Mouse (Mus musculus): Measurements from ENCODE around the gene Dchs2. TPM values are rescaled to one million over a fixed set of nuclear protein-coding genes. Genes with fewer than 3 reads are reported as not detected.

The Dchs2 gene
- polyA plus RNA-seq, 1 experiment = not detected

- Histone ChIP-seq H3K4me1 (ENCODE audit: control insufficient read depth, insufficient read depth, low read length) (no peaks in the 10 kb centered on the region), H3K4me3 (ENCODE audit: insufficient read depth, low read length) (no peak overlapping the region), H3K27ac (ENCODE audit: insufficient read depth, low read depth, low read length) (no peak overlapping the region)
- TF ChIP-seq CTCF (IDR thresholded peaks at IDR 0.05; ENCODE audit: low read depth, low read length) (no peak), POLR2A (IDR thresholded peaks at IDR 0.05; ENCODE audit: borderline replicate concordance, low read depth, low read length) (no peak)
These were observed 19.7 kb downstream of the Dchs2 start for GRCm38 (mm10) chr3:83147273-83148054.

GRCm38 (mm10) chr3:83148055-83148447, 20.3 kb downstream of the Dchs2 start:
- no peak overlapping the region for H3K27ac ChIP-seq (ENCODE audit: insufficient read depth, low read depth, low read length)
- no peaks in the 10 kb centered on the region for H3K4me1 ChIP-seq (ENCODE audit: control insufficient read depth, insufficient read depth, low read length)
- no peak for TF ChIP-seq POLR2A (IDR thresholded peaks at IDR 0.05; ENCODE audit: borderline replicate concordance, low read depth, low read length)
- TF ChIP-seq CTCF (IDR thresholded peaks at IDR 0.05; ENCODE audit: low read depth, low read length) = no peak
- no peak overlapping the region for H3K4me3 ChIP-seq (ENCODE audit: insufficient read depth, low read length)

GRCm38 (mm10) chr3:83148508-83148907, 20.8 kb downstream of the Dchs2 start:
- Histone ChIP-seq H3K4me3 (ENCODE audit: insufficient read depth, low read length) (no peak overlapping the region), H3K27ac (ENCODE audit: insufficient read depth, low read depth, low read length) (no peak overlapping the region), H3K4me1 (ENCODE audit: control insufficient read depth, insufficient read depth, low read length) (no peaks in the 10 kb centered on the region)
- TF ChIP-seq POLR2A (IDR thresholded peaks at IDR 0.05; ENCODE audit: borderline replicate concordance, low read depth, low read length) = no peak
- TF ChIP-seq CTCF (IDR thresholded peaks at IDR 0.05; ENCODE audit: low read depth, low read length) = no peak

GRCm38 (mm10) chr3:83155600-83155999, 27.9 kb downstream of the Dchs2 start:
- Histone ChIP-seq H3K4me1 (ENCODE audit: control insufficient read depth, insufficient read depth, low read length) (no peaks in the 10 kb centered on the region), H3K4me3 (ENCODE audit: insufficient read depth, low read length) (no peak overlapping the region), H3K27ac (ENCODE audit: insufficient read depth, low read depth, low read length) (no peak overlapping the region)
- no peak for TF ChIP-seq CTCF (IDR thresholded peaks at IDR 0.05; ENCODE audit: low read depth, low read length)
- no peak for TF ChIP-seq POLR2A (IDR thresholded peaks at IDR 0.05; ENCODE audit: borderline replicate concordance, low read depth, low read length)

- H3K27ac ChIP-seq (ENCODE audit: insufficient read depth, low read depth, low read length) = no peak overlapping the region
- H3K4me1 ChIP-seq (ENCODE audit: control insufficient read depth, insufficient read depth, low read length) = no peaks in the 10 kb centered on the region
- TF ChIP-seq CTCF (IDR thresholded peaks at IDR 0.05; ENCODE audit: low read depth, low read length) (no peak), POLR2A (IDR thresholded peaks at IDR 0.05; ENCODE audit: borderline replicate concordance, low read depth, low read length) (no peak)
- H3K4me3 ChIP-seq (ENCODE audit: insufficient read depth, low read length) = no peak overlapping the region
These were observed 28.4 kb downstream of the Dchs2 start for GRCm38 (mm10) chr3:83156165-83156564.

- H3K27ac ChIP-seq (ENCODE audit: insufficient read depth, low read depth, low read length) = no peak overlapping the region
- H3K4me1 ChIP-seq (ENCODE audit: control insufficient read depth, insufficient read depth, low read length) = no peaks in the 10 kb centered on the region
- no peak overlapping the region for H3K4me3 ChIP-seq (ENCODE audit: insufficient read depth, low read length)
- TF ChIP-seq CTCF (IDR thresholded peaks at IDR 0.05; ENCODE audit: low read depth, low read length) (no peak), POLR2A (IDR thresholded peaks at IDR 0.05; ENCODE audit: borderline replicate concordance, low read depth, low read length) (no peak)
These were observed 33.9 kb downstream of the Dchs2 start for GRCm38 (mm10) chr3:83161542-83162231.

GRCm38 (mm10) chr3:83163676-83164075, 35.9 kb downstream of the Dchs2 start:
- no peak overlapping the region for H3K4me3 ChIP-seq (ENCODE audit: insufficient read depth, low read length)
- TF ChIP-seq POLR2A (IDR thresholded peaks at IDR 0.05; ENCODE audit: borderline replicate concordance, low read depth, low read length) = no peak
- no peak for TF ChIP-seq CTCF (IDR thresholded peaks at IDR 0.05; ENCODE audit: low read depth, low read length)
- no peaks in the 10 kb centered on the region for H3K4me1 ChIP-seq (ENCODE audit: control insufficient read depth, insufficient read depth, low read length)
- H3K27ac ChIP-seq (ENCODE audit: insufficient read depth, low read depth, low read length) = no peak overlapping the region

- no peak for TF ChIP-seq CTCF (IDR thresholded peaks at IDR 0.05; ENCODE audit: low read depth, low read length)
- no peak for TF ChIP-seq POLR2A (IDR thresholded peaks at IDR 0.05; ENCODE audit: borderline replicate concordance, low read depth, low read length)
These were observed 57.8 kb downstream of the Dchs2 start for GRCm38 (mm10) chr3:83185527-83185926.

GRCm38 (mm10) chr3:83191271-83191670, 63.5 kb downstream of the Dchs2 start:
- no peaks in the 10 kb centered on the region for H3K4me1 ChIP-seq (ENCODE audit: control insufficient read depth, insufficient read depth, low read length)
- no peak overlapping the region for H3K4me3 ChIP-seq (ENCODE audit: insufficient read depth, low read length)
- TF ChIP-seq POLR2A (IDR thresholded peaks at IDR 0.05; ENCODE audit: borderline replicate concordance, low read depth, low read length) (no peak), CTCF (IDR thresholded peaks at IDR 0.05; ENCODE audit: low read depth, low read length) (no peak)
- H3K27ac ChIP-seq (ENCODE audit: insufficient read depth, low read depth, low read length) = no peak overlapping the region

More at GRCm38 (mm10) chr3:83185527-83185926, 57.8 kb downstream of the Dchs2 start:
- Histone ChIP-seq H3K27ac (ENCODE audit: insufficient read depth, low read depth, low read length) (no peak overlapping the region), H3K4me1 (ENCODE audit: control insufficient read depth, insufficient read depth, low read length) (no peaks in the 10 kb centered on the region), H3K4me3 (ENCODE audit: insufficient read depth, low read length) (no peak overlapping the region)

GRCm38 (mm10) chr3:83192401-83192800, 64.7 kb downstream of the Dchs2 start:
- H3K4me3 ChIP-seq (ENCODE audit: insufficient read depth, low read length) = no peak overlapping the region
- H3K4me1 ChIP-seq (ENCODE audit: control insufficient read depth, insufficient read depth, low read length) = no peaks in the 10 kb centered on the region
- no peak overlapping the region for H3K27ac ChIP-seq (ENCODE audit: insufficient read depth, low read depth, low read length)
- TF ChIP-seq POLR2A (IDR thresholded peaks at IDR 0.05; ENCODE audit: borderline replicate concordance, low read depth, low read length) (no peak), CTCF (IDR thresholded peaks at IDR 0.05; ENCODE audit: low read depth, low read length) (no peak)
